Mouse (Mus musculus) adrenal gland, postnatal 10 days (tissue): ENCODE measurements around the gene Zfp654. TPM values are rescaled to one million over a fixed set of nuclear protein-coding genes. Genes with fewer than 3 reads are reported as not detected.
"Not testable (repeated sequence)": the region's sequence is repeated elsewhere in the genome, so short reads cannot be mapped to it uniquely, and the experiment has no call there.

Experiments used
- DNase-seq: peaks from one replicate; pipeline ENCODE4 v3.0.0; 2021; ENCODE audit warnings: mixed read lengths
- long read RNA-seq, 2 experiments: library from polyadenylated mRNA; stranded (forward); transcript quantifications; one replicate each; pipeline ENCODE4 v2.0.0; 2021
- total RNA-seq, 2 experiments: library from RNA; stranded (reverse); gene quantifications; 2 replicates each; pipeline ENCODE4 v1.2.3; 2021

The Zfp654 gene
- 10 to 100 TPM; 15.4 to 16.7 TPM for total RNA-seq
- long read RNA-seq, experiment 1, full-length matches to known transcripts: 3 of 11 reads
- long read RNA-seq, experiment 1, partial matches to known transcripts: 2 of 11 reads
- long read RNA-seq, experiment 1, other reads (novel, unspliced or antisense): 6 of 11 reads
- long read RNA-seq, experiment 2, full-length matches to known transcripts: 3 of 3 reads
- long read RNA-seq, experiment 2, partial matches to known transcripts: 0 of 3 reads
- long read RNA-seq, experiment 2, other reads (novel, unspliced or antisense): 0 of 3 reads

GRCm38 (mm10) chr16:64851563-64852362 lies at the start of gene Zfp654, which contains the start of gene Cggbp1:
Zfp654 (minus strand) TSS chr16:64851652.
Cggbp1 (plus strand) TSS chr16:64851996.
- DNase-seq: peak; percentile 100

GRCm38 (mm10) chr16:64899084-64899483 lies 47.6 kb upstream of the Zfp654 start:
- peak; percentile 53 for DNase-seq

- no peak for DNase-seq
These were observed 38.0 kb upstream of the Zfp654 start for GRCm38 (mm10) chr16:64889496-64889895.

GRCm38 (mm10) chr16:64885547-64885946 lies 34.1 kb upstream of the Zfp654 start:
- DNase-seq: no peak

GRCm38 (mm10) chr16:64885142-64885541 lies 33.7 kb upstream of the Zfp654 start:
- DNase-seq: peak; percentile 62

- DNase-seq: peak; percentile 76
These were observed 33.0 kb upstream of the Zfp654 start for GRCm38 (mm10) chr16:64884420-64884838.

- peak; percentile 31 for DNase-seq
These were observed 32.4 kb upstream of the Zfp654 start for GRCm38 (mm10) chr16:64883896-64884295.

- no peak for DNase-seq
These were observed 30.0 kb upstream of the Zfp654 start for GRCm38 (mm10) chr16:64881442-64881841.

- DNase-seq: no peak
These were observed 29.5 kb upstream of the Zfp654 start for GRCm38 (mm10) chr16:64880986-64881385.

GRCm38 (mm10) chr16:64879735-64880134 lies 28.3 kb upstream of the Zfp654 start:
- no peak for DNase-seq

- no peak for DNase-seq
These were observed 27.2 kb upstream of the Zfp654 start for GRCm38 (mm10) chr16:64878611-64879132.

GRCm38 (mm10) chr16:64877314-64877713 lies 25.9 kb upstream of the Zfp654 start:
- DNase-seq: no peak

- no peak for DNase-seq
These were observed 25.3 kb upstream of the Zfp654 start for GRCm38 (mm10) chr16:64876631-64877265.

- no peak for DNase-seq
These were observed 24.4 kb upstream of the Zfp654 start for GRCm38 (mm10) chr16:64875822-64876221.

- no peak for DNase-seq
These were observed 23.9 kb upstream of the Zfp654 start for GRCm38 (mm10) chr16:64875384-64875783.

GRCm38 (mm10) chr16:64873416-64874305 lies 22.2 kb upstream of the Zfp654 start:
- DNase-seq: peak; percentile 76

GRCm38 (mm10) chr16:64872841-64873240 lies 21.4 kb upstream of the Zfp654 start:
- DNase-seq: no peak

GRCm38 (mm10) chr16:64872296-64872695 lies 20.8 kb upstream of the Zfp654 start:
- DNase-seq: peak; percentile 49

GRCm38 (mm10) chr16:64869621-64870020 lies 18.2 kb upstream of the Zfp654 start:
- DNase-seq: no peak

- no peak for DNase-seq
These were observed 17.2 kb upstream of the Zfp654 start for GRCm38 (mm10) chr16:64868613-64869012.

GRCm38 (mm10) chr16:64865841-64866240 lies 14.4 kb upstream of the Zfp654 start:
- not testable (repeated sequence) for DNase-seq

GRCm38 (mm10) chr16:64856946-64857345 lies 5.5 kb upstream of the Zfp654 start:
- no peak for DNase-seq
